ENCODE assay signal across 8 mouse cellular contexts in genomic region chr16:20301770-20302649, GRCm38 (mm10). TPM values are rescaled to one million over a fixed set of nuclear protein-coding genes. Genes with fewer than 3 reads are reported as not detected.
DNase-seq lines count a peak whose midpoint lies in the region; ATAC-seq and TF ChIP-seq lines count a peak whose summit lies in the region.

Gene Parl (minus strand): TSS chr16:20302387.

- peaks cover 25% of the 10 kb centered on the region for H3K4me1 ChIP-seq in hindbrain, embryonic 13.5 days (replicated peaks)

- peak within 1 kb of the TSS; percentile 88 for H3K4me2 ChIP-seq in hindbrain, embryonic 13.5 days

- DNase-seq in Patski (ENCODE audit: low read depth, low spot score): peak; percentile 39
- DNase-seq in cerebellum, postnatal 14 days: peak; percentile 90 to 95
- DNase-seq in frontal cortex, postnatal 14 days (ENCODE audit: low spot score in 2 of 2): peak; percentile 43 to 68
- peak; percentile 69 to 88 for DNase-seq in layer of hippocampus, postnatal 25 days (ENCODE audit: extremely low spot score in 1 of 2, low spot score in 1 of 2)
- peak; percentile 93 for DNase-seq in lung, postnatal 36 days
- DNase-seq in retina, postnatal 1 day: peak; percentile 95
- DNase-seq in urinary bladder, adult 18-20 months (ENCODE audit: low spot score in 2 of 2): peak; percentile 45 to 60

- peak within 1 kb of the TSS; percentile 71 for H3K27ac ChIP-seq in hindbrain, embryonic 13.5 days

- H3K9me3 ChIP-seq in hindbrain, embryonic 13.5 days: no peaks in the 10 kb centered on the region

- TF ChIP-seq CTCF in Patski (IDR thresholded peaks at IDR 0.05): peak; percentile 93

- in situ Hi-C loops in Patski (cut with MboI; ENCODE audit: low pct_unique_long_range_greater_than_20kb): loop anchor here (5.0 kb wide), 1 partner anchor 75 kb away; no protein-coding TSS in a partner anchor

- H3K4me3 ChIP-seq in hindbrain, embryonic 13.5 days: peak within 1 kb of the TSS; percentile 95

- POLR2A ChIA-PET in Patski (lab: Charles Lee): interaction anchor here (0.7 to 1.0 kb wide), 6 partner anchors 11 to 576 kb away, joined by 3 to 8 read pairs (median 4); no protein-coding TSS in a partner anchor

- WGBS in hindbrain, embryonic 13.5 days: under 1% methylated on average over 52 of the region's 52 CpGs

- ATAC-seq in Patski: peak; percentile 72
- ATAC-seq in hindbrain, embryonic 13.5 days (ENCODE audit: low FRiP score): peak; percentile 94

- peak within 1 kb of the TSS; percentile 84 for H3K9ac ChIP-seq in hindbrain, embryonic 13.5 days

- peaks cover 7% of the 10 kb centered on the region for H3K36me3 ChIP-seq in hindbrain, embryonic 13.5 days

- CTCF ChIA-PET in Patski (lab: Charles Lee): interaction anchor here (0.8 to 1.8 kb wide), 8 partner anchors 9 to 125 kb away, joined by 3 to 15 read pairs (median 4); partner anchors contain the start of gene Abcc5

- no peaks in the 10 kb centered on the region for H3K27me3 ChIP-seq in Patski
- H3K27me3 ChIP-seq in hindbrain, embryonic 13.5 days: no peaks in the 10 kb centered on the region

RNA-seq across cellular contexts. Expression of gene Parl, which starts in this region (rescaled TPM):
- 64.4 TPM for polyA plus RNA-seq in Patski (2021)
- polyA plus RNA-seq in hindbrain, embryonic 13.5 days (2015; fragmentation: Nextera tagmentation; extraction: Ambion mirVana): 79.2 and 82.5 TPM in 2 replicates
- 10 to 100 TPM; 53.5 to 64.1 TPM for total RNA-seq in layer of hippocampus, postnatal 25 days (2021)

Comparison
In these comparisons a context has a peak if more than half of its experiments do, and no peak if none do; other contexts are left out.
1. Peak in every context shown above with its lines: DNase-seq, ATAC-seq, H3K4me3 ChIP-seq and H3K27ac ChIP-seq.
2. DNase-seq: peak in every context shown above with its lines; median percentile 95 in retina, postnatal 1 day; 93 in lung, postnatal 36 days; 92 in cerebellum, postnatal 14 days; 78 in layer of hippocampus, postnatal 25 days; 56 in frontal cortex, postnatal 14 days; 52 in urinary bladder, adult 18-20 months; 39 in Patski.